Mouse (Mus musculus): ENCODE data around the gene Btbd35f20.
"Not testable (repeated sequence)": the region's sequence is repeated elsewhere in the genome, so short reads cannot be mapped to it uniquely, and the experiment has no call there.

Btbd35f20 gene

GRCm38 (mm10) chrX:4291145-4291544 is at the start of gene Btbd35f20:
Btbd35f20 (minus strand) TSS chrX:4291245.
- not testable (repeated sequence) for DNase-seq (ENCODE audit: low spot score)

Measured in layer of hippocampus, adult 11-12 months (tissue).